ENCODE assay signal across 11 mouse cellular contexts in the genomic region with DNA sequence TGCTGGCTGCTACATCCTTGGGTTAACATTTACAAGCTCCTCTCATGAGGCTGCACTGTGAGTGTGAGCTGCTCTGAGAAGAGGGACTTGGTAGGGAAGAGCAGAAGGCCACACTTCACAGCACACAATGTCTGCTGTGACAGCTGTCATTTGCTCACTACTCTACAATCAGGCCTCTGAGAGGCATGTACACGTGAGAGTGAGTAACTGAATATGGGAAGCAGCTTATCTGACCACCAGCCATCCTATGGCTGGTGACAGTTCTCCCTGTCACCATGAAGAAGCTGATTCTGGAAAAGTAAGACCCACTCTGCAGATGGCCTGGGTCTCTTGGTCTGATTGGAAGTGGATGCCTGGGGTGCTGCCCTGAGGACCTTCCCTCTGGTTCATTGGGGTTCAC.
"Had no signal": no experiment of that assay in that cellular context is flagged by ENCODE, and none has a peak within 500 bp of the region (broad histone marks: within the 10 kb centered on the region; RNA-seq: fewer than 3 reads in every experiment).

No protein-coding gene starts in this region.

- H3K4me3 ChIP-seq: midbrain, embryonic 10.5 days; myocyte; neural tube, embryonic 15.5 days had no signal

- H3K27me3 ChIP-seq: neural tube, embryonic 15.5 days had no signal

- H3K9me3 ChIP-seq: midbrain, embryonic 10.5 days; neural tube, embryonic 15.5 days had no signal

- H3K27ac ChIP-seq: liver, embryonic 14.5 days; midbrain, embryonic 10.5 days; neural tube, embryonic 15.5 days had no signal

- DNase-seq: kidney, postnatal 14 days; left cerebral cortex, postnatal 4 days; lung, adult 18-20 months; midbrain, embryonic 14.5 days; right cerebral cortex, adult 18-20 months; thymus, adult 18-20 months; thymus, postnatal 14 days had no signal

- H3K4me2 ChIP-seq: neural tube, embryonic 15.5 days had no signal

- H3K9ac ChIP-seq: liver, embryonic 14.5 days; neural tube, embryonic 15.5 days had no signal
